Mouse (Mus musculus) stomach, embryonic 15.5 days (tissue): ENCODE results near the gene Plppr1. TPM values are rescaled to one million over a fixed set of nuclear protein-coding genes. Genes with fewer than 3 reads are reported as not detected.
"Not testable (repeated sequence)": the region's sequence is repeated elsewhere in the genome, so short reads cannot be mapped to it uniquely, and the experiment has no call there.

Experiments
- ATAC-seq: fragments of 200-750 bp; cut with Nextera tagmentation; 2 replicates; pipeline ENCODE4 v1.8.0; 2017; ENCODE audit warnings: low read depth, moderate number of reproducible peaks, moderate TSS enrichment; ENCODE audit not compliant: insufficient read depth, low FRiP score
- H3K27ac ChIP-seq: fragments of 300-500 bp; sonication (generic); 2 replicates; pipeline ENCODE4 v1.5.1; 2015; ENCODE audit warnings: mild to moderate bottlenecking, inconsistent platforms
- H3K27me3 ChIP-seq: fragments of 300-500 bp; sonication (generic); replicated peaks from 2 replicates; pipeline ENCODE4 v1.6.1; 2015; ENCODE audit warnings: inconsistent platforms
- H3K36me3 ChIP-seq: fragments of 300-500 bp; sonication (generic); 2 replicates; pipeline ENCODE4 v1.6.1; 2015; ENCODE audit warnings: inconsistent platforms
- H3K4me1 ChIP-seq: fragments of 300-500 bp; sonication (generic); 2 replicates; pipeline ENCODE4 v1.6.1; 2015; ENCODE audit warnings: inconsistent platforms
- H3K4me2 ChIP-seq: fragments of 300-500 bp; sonication (generic); 2 replicates; pipeline ENCODE4 v1.6.1; 2015; ENCODE audit warnings: mild to moderate bottlenecking, inconsistent platforms
- H3K4me3 ChIP-seq: fragments of 300-500 bp; sonication (generic); replicated peaks from 2 replicates; pipeline ENCODE4 v1.5.1; 2015; ENCODE audit warnings: inconsistent platforms
- H3K9ac ChIP-seq: fragments of 300-500 bp; sonication (generic); 2 replicates; pipeline ENCODE4 v1.6.1; 2015; ENCODE audit warnings: inconsistent platforms
- H3K9me3 ChIP-seq: fragments of 300-500 bp; sonication (generic); 2 replicates; pipeline ENCODE4 v1.6.1; 2016; ENCODE audit warnings: inconsistent platforms
- WGBS: fragments of 180-500 bp; shearing (Covaris S2); methylation state at CpG from one replicate; pipeline ENCODE4 v1.1.7; 2015; 5-methylcytosine and 5-hydroxymethylcytosine counted together
- polyA plus RNA-seq: library from polyadenylated mRNA; unstranded; fragments of >200 nt; fragmentation: Nextera tagmentation; extraction: Ambion mirVana; gene quantifications from 2 replicates; pipeline ENCODE4 v1.2.1, GENCODE M21; 2015

Plppr1 gene
- polyA plus RNA-seq, 1 experiment from 2014 or later = 2.4 TPM

GRCm38 (mm10) chr4:49245274-49245673 lies 186.2 kb downstream of the Plppr1 start:
- ATAC-seq = no peak

GRCm38 (mm10) chr4:49251262-49251661 lies 192.2 kb downstream of the Plppr1 start:
- H3K9ac ChIP-seq = no peak overlapping the region
- H3K4me3 ChIP-seq = no peak overlapping the region
- no peaks in the 10 kb centered on the region for H3K9me3 ChIP-seq
- no peak overlapping the region for H3K27ac ChIP-seq
- no peaks in the 10 kb centered on the region for H3K36me3 ChIP-seq
- H3K4me2 ChIP-seq = no peak overlapping the region
- no peaks in the 10 kb centered on the region for H3K4me1 ChIP-seq
- WGBS = 26% methylated on average over 3 of the region's 3 CpGs
- no peaks in the 10 kb centered on the region for H3K27me3 ChIP-seq
- no peak for ATAC-seq

More at GRCm38 (mm10) chr4:49245274-49245673, 186.2 kb downstream of the Plppr1 start:
- H3K4me2 ChIP-seq = no peak overlapping the region
- H3K27me3 ChIP-seq = no peaks in the 10 kb centered on the region
- 80% methylated on average over 2 of the region's 2 CpGs for WGBS
- H3K9ac ChIP-seq = no peak overlapping the region
- no peaks in the 10 kb centered on the region for H3K4me1 ChIP-seq
- H3K36me3 ChIP-seq = no peaks in the 10 kb centered on the region
- H3K9me3 ChIP-seq = no peaks in the 10 kb centered on the region
- no peak overlapping the region for H3K4me3 ChIP-seq
- no peak overlapping the region for H3K27ac ChIP-seq

- no peak overlapping the region for H3K9ac ChIP-seq
- no peak for ATAC-seq
- no peak overlapping the region for H3K4me3 ChIP-seq
- H3K4me1 ChIP-seq = no peaks in the 10 kb centered on the region
- no peak overlapping the region for H3K4me2 ChIP-seq
- no peaks in the 10 kb centered on the region for H3K9me3 ChIP-seq
- H3K36me3 ChIP-seq = no peaks in the 10 kb centered on the region
- H3K27ac ChIP-seq = no peak overlapping the region
- WGBS = 77% methylated on average over 3 of the region's 3 CpGs
- no peaks in the 10 kb centered on the region for H3K27me3 ChIP-seq
Measured at GRCm38 (mm10) chr4:49252169-49252568, 193.1 kb downstream of the Plppr1 start.

- Histone ChIP-seq H3K9me3 (no peaks in the 10 kb centered on the region), H3K4me1 (no peaks in the 10 kb centered on the region)
- WGBS = 85% methylated on average over 5 of the region's 5 CpGs
Measured at GRCm38 (mm10) chr4:49278515-49278914, 219.4 kb downstream of the Plppr1 start.

GRCm38 (mm10) chr4:49284692-49285291 lies 225.7 kb downstream of the Plppr1 start:
- Histone ChIP-seq H3K27me3 (no peaks in the 10 kb centered on the region), H3K4me2 (no peak overlapping the region), H3K36me3 (no peaks in the 10 kb centered on the region), H3K9ac (no peak overlapping the region), H3K4me1 (no peaks in the 10 kb centered on the region), H3K4me3 (no peak overlapping the region), H3K9me3 (no peaks in the 10 kb centered on the region), H3K27ac (no peak overlapping the region)
- 84% methylated on average over 14 of the region's 15 CpGs for WGBS
- no peak for ATAC-seq

More at GRCm38 (mm10) chr4:49278515-49278914, 219.4 kb downstream of the Plppr1 start:
- Histone ChIP-seq H3K27ac (no peak overlapping the region), H3K36me3 (no peaks in the 10 kb centered on the region), H3K4me2 (no peak overlapping the region), H3K27me3 (no peaks in the 10 kb centered on the region), H3K4me3 (no peak overlapping the region), H3K9ac (no peak overlapping the region)
- ATAC-seq = no peak

- Histone ChIP-seq H3K9ac (no peak overlapping the region), H3K27ac (0 out of 2 replicates have a peak overlapping the region, but pooled peaks have one; percentile 32), H3K4me2 (no peak overlapping the region), H3K4me3 (no peak overlapping the region), H3K9me3 (no peaks in the 10 kb centered on the region), H3K4me1 (no peaks in the 10 kb centered on the region), H3K36me3 (no peaks in the 10 kb centered on the region), H3K27me3 (no peaks in the 10 kb centered on the region)
- WGBS = 70% methylated on average over 15 of the region's 15 CpGs
- no peak for ATAC-seq
Measured at GRCm38 (mm10) chr4:49285340-49286196, 226.5 kb downstream of the Plppr1 start.

GRCm38 (mm10) chr4:49286197-49286492 lies 227.1 kb downstream of the Plppr1 start:
- 64% methylated on average over 4 of the region's 4 CpGs for WGBS
- H3K4me2 ChIP-seq = no peak overlapping the region
- H3K4me1 ChIP-seq = no peaks in the 10 kb centered on the region
- H3K9ac ChIP-seq = no peak overlapping the region
- H3K27ac ChIP-seq = 0 out of 2 replicates have a peak overlapping the region, but pooled peaks have one; percentile 32
- ATAC-seq = peak; percentile 22; the same call in 1 of the 2 replicates
- H3K27me3 ChIP-seq = no peaks in the 10 kb centered on the region
- no peak overlapping the region for H3K4me3 ChIP-seq
- H3K9me3 ChIP-seq = no peaks in the 10 kb centered on the region
- H3K36me3 ChIP-seq = no peaks in the 10 kb centered on the region

- WGBS = 32% methylated on average over 1 of the region's 1 CpGs
- no peak for ATAC-seq
- Histone ChIP-seq H3K4me2 (no peak overlapping the region), H3K4me1 (no peaks in the 10 kb centered on the region), H3K9me3 (no peaks in the 10 kb centered on the region), H3K36me3 (no peaks in the 10 kb centered on the region), H3K27me3 (no peaks in the 10 kb centered on the region), H3K27ac (no peak overlapping the region), H3K4me3 (no peak overlapping the region), H3K9ac (no peak overlapping the region)
Measured at GRCm38 (mm10) chr4:49296434-49296833, 237.4 kb downstream of the Plppr1 start.

GRCm38 (mm10) chr4:49299576-49299975 lies 240.5 kb downstream of the Plppr1 start:
- no peak overlapping the region for H3K4me3 ChIP-seq

GRCm38 (mm10) chr4:49321903-49322635 lies 263.0 kb downstream of the Plppr1 start:
- Histone ChIP-seq H3K9me3 (no peaks in the 10 kb centered on the region), H3K4me1 (no peaks in the 10 kb centered on the region), H3K27ac (no peak overlapping the region), H3K9ac (no peak overlapping the region), H3K27me3 (no peaks in the 10 kb centered on the region), H3K36me3 (no peaks in the 10 kb centered on the region), H3K4me2 (no peak overlapping the region), H3K4me3 (no peak overlapping the region)
- no peak for ATAC-seq
- 54% methylated on average over 6 of the region's 6 CpGs for WGBS

More at GRCm38 (mm10) chr4:49299576-49299975, 240.5 kb downstream of the Plppr1 start:
- Histone ChIP-seq H3K27ac (no peak overlapping the region), H3K27me3 (no peaks in the 10 kb centered on the region), H3K9ac (no peak overlapping the region), H3K9me3 (no peaks in the 10 kb centered on the region), H3K36me3 (no peaks in the 10 kb centered on the region), H3K4me2 (no peak overlapping the region), H3K4me1 (no peaks in the 10 kb centered on the region)
- ATAC-seq = no peak
- 36% methylated on average over 1 of the region's 1 CpGs for WGBS

GRCm38 (mm10) chr4:49337949-49338348 lies 278.9 kb downstream of the Plppr1 start:
- H3K4me3 ChIP-seq, H3K27me3 ChIP-seq, ATAC-seq, H3K4me1 ChIP-seq, H3K36me3 ChIP-seq, H3K27ac ChIP-seq, H3K9me3 ChIP-seq, H3K9ac ChIP-seq, H3K4me2 ChIP-seq: not testable (repeated sequence)
- 76% methylated on average over 3 of the region's 4 CpGs for WGBS

- not testable (repeated sequence) for H3K27ac ChIP-seq, H3K9ac ChIP-seq, H3K4me2 ChIP-seq, H3K4me3 ChIP-seq, H3K4me1 ChIP-seq, H3K9me3 ChIP-seq, H3K27me3 ChIP-seq, H3K36me3 ChIP-seq, ATAC-seq
- 61% methylated on average over 3 of the region's 3 CpGs for WGBS
Measured at GRCm38 (mm10) chr4:49340091-49340490, 281.0 kb downstream of the Plppr1 start.
